Mouse (Mus musculus): ENCODE measurements around the gene Poldip2. TPM values are rescaled to one million over a fixed set of nuclear protein-coding genes. Genes with fewer than 3 reads are reported as not detected.

Gene Poldip2
- polyA plus RNA-seq, 1 experiment from 2014 or later: 168 TPM

DNA sequence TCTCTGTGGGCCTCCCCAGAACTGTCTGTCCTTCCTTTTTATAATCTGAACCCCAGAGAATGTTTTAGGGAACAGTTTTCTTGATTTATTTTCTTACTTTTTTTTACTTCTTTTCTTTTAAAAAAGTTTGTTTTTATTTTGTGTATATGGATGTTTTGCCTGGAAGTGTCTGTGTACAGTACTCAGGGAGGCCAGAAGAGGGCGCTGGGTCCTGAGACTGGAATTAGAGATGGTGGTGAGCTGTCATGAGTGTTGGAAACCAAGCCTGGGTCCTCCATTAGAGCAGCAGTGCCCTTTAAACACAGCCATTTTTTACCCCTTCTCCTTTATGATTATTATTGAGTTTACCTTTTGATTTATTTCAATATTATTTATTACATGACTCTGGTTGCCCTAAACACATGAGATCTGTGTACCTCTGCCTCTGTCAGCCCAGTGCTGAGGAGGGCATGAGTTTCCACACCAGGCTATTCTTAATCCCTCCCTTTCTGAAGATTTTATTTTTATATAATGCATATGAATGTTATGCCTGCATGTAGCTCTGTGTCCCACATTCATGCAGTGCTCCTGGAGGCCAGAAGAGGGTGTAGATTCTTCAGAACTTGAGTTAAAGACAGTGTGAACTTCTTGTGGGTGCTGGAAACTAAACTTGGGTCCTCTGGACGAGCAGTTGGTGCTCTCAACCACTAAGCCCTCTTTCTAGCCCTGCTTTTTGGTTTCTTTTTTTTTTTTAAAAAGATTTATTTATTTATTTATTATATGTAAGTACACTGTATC is 3.7 kb downstream of the Poldip2 start:
- H3K27me3 ChIP-seq (ENCODE audit: control insufficient read depth, insufficient read depth, low read length): no peaks in the 10 kb centered on the region
- H3K4me3 ChIP-seq (replicated peaks; ENCODE audit: low read length): no peak overlapping the region
- WGBS: 66% methylated on average over 2 of the region's 2 CpGs
- H3K9ac ChIP-seq: no peak overlapping the region
- H3K9me3 ChIP-seq (ENCODE audit: control insufficient read depth, low read length): no peaks in the 10 kb centered on the region
- DNase-seq (ENCODE audit: low spot score) (no peak), ATAC-seq (ENCODE audit: low FRiP score) (no peak)
- no peak overlapping the region for H3K4me2 ChIP-seq (replicated peaks)
- no peak overlapping the region for H3K27ac ChIP-seq
- peaks cover 12% of the 10 kb centered on the region for H3K4me1 ChIP-seq (replicated peaks; ENCODE audit: control insufficient read depth, insufficient read depth, low read length)
- H3K36me3 ChIP-seq (replicated peaks; ENCODE audit: control insufficient read depth, insufficient read depth): peaks cover 60% of the 10 kb centered on the region

GRCm38 (mm10) chr11:78518931-78519330 is 6.9 kb downstream of the Poldip2 start:
- no peak overlapping the region for H3K27ac ChIP-seq
- DNase-seq (ENCODE audit: low spot score) (no peak), ATAC-seq (ENCODE audit: low FRiP score) (no peak)
- WGBS: 88% methylated on average over 10 of the region's 10 CpGs
- no peak overlapping the region for H3K4me2 ChIP-seq (replicated peaks)
- H3K36me3 ChIP-seq (replicated peaks; ENCODE audit: control insufficient read depth, insufficient read depth): peaks cover 92% of the 10 kb centered on the region
- H3K9me3 ChIP-seq (ENCODE audit: control insufficient read depth, low read length): no peaks in the 10 kb centered on the region
- H3K9ac ChIP-seq: no peak overlapping the region
- no peak overlapping the region for H3K4me3 ChIP-seq (replicated peaks; ENCODE audit: low read length)
- no peaks in the 10 kb centered on the region for H3K4me1 ChIP-seq (replicated peaks; ENCODE audit: control insufficient read depth, insufficient read depth, low read length)
- no peaks in the 10 kb centered on the region for H3K27me3 ChIP-seq (ENCODE audit: control insufficient read depth, insufficient read depth, low read length)

- Histone ChIP-seq H3K9me3 (ENCODE audit: control insufficient read depth, low read length) (no peaks in the 10 kb centered on the region), H3K4me3 (replicated peaks; ENCODE audit: low read length) (no peak overlapping the region), H3K9ac (no peak overlapping the region), H3K27ac (no peak overlapping the region), H3K4me1 (replicated peaks; ENCODE audit: control insufficient read depth, insufficient read depth, low read length) (no peaks in the 10 kb centered on the region), H3K36me3 (replicated peaks; ENCODE audit: control insufficient read depth, insufficient read depth) (peaks cover 96% of the 10 kb centered on the region), H3K27me3 (ENCODE audit: control insufficient read depth, insufficient read depth, low read length) (no peaks in the 10 kb centered on the region), H3K4me2 (replicated peaks) (no peak overlapping the region)
- 89% methylated on average over 3 of the region's 3 CpGs for WGBS
- no peak for ATAC-seq (ENCODE audit: low FRiP score)
- DNase-seq (ENCODE audit: low spot score): no peak
Measured at GRCm38 (mm10) chr11:78521880-78522279, 9.9 kb downstream of the Poldip2 start.

GRCm38 (mm10) chr11:78522481-78522997 is 10.5 kb downstream of the Poldip2 start:
- Histone ChIP-seq H3K4me1 (replicated peaks; ENCODE audit: control insufficient read depth, insufficient read depth, low read length) (no peaks in the 10 kb centered on the region), H3K27me3 (ENCODE audit: control insufficient read depth, insufficient read depth, low read length) (no peaks in the 10 kb centered on the region), H3K9ac (no peak overlapping the region), H3K4me2 (replicated peaks) (no peak overlapping the region), H3K4me3 (replicated peaks; ENCODE audit: low read length) (no peak overlapping the region), H3K36me3 (replicated peaks; ENCODE audit: control insufficient read depth, insufficient read depth) (peaks cover 100% of the 10 kb centered on the region), H3K27ac (no peak overlapping the region; the same call in 1 of the 2 replicates), H3K9me3 (ENCODE audit: control insufficient read depth, low read length) (no peaks in the 10 kb centered on the region)
- 93% methylated on average over 1 of the region's 1 CpGs for WGBS
- ATAC-seq (ENCODE audit: low FRiP score): no peak
- DNase-seq (ENCODE audit: low spot score): no peak

- Histone ChIP-seq H3K27ac (no peak overlapping the region), H3K9me3 (ENCODE audit: control insufficient read depth, low read length) (no peaks in the 10 kb centered on the region), H3K27me3 (ENCODE audit: control insufficient read depth, insufficient read depth, low read length) (no peaks in the 10 kb centered on the region), H3K4me1 (replicated peaks; ENCODE audit: control insufficient read depth, insufficient read depth, low read length) (no peaks in the 10 kb centered on the region), H3K4me2 (replicated peaks) (no peak overlapping the region), H3K9ac (no peak overlapping the region), H3K36me3 (replicated peaks; ENCODE audit: control insufficient read depth, insufficient read depth) (peaks cover 100% of the 10 kb centered on the region), H3K4me3 (replicated peaks; ENCODE audit: low read length) (no peak overlapping the region)
- WGBS: 68% methylated on average over 9 of the region's 9 CpGs
- ATAC-seq (ENCODE audit: low FRiP score) (no peak), DNase-seq (ENCODE audit: low spot score) (peak; percentile 36)
Measured at GRCm38 (mm10) chr11:78523241-78523955, 11.4 kb downstream of the Poldip2 start.

- H3K27ac ChIP-seq: no peak overlapping the region
- ATAC-seq (ENCODE audit: low FRiP score): no peak
- H3K9me3 ChIP-seq (ENCODE audit: control insufficient read depth, low read length): no peaks in the 10 kb centered on the region
- H3K4me3 ChIP-seq (replicated peaks; ENCODE audit: low read length): no peak overlapping the region
- H3K4me2 ChIP-seq (replicated peaks): no peak overlapping the region
- no peak for DNase-seq (ENCODE audit: low spot score)
- WGBS: 77% methylated on average over 2 of the region's 2 CpGs
- no peak overlapping the region for H3K9ac ChIP-seq
- peaks cover 100% of the 10 kb centered on the region for H3K36me3 ChIP-seq (replicated peaks; ENCODE audit: control insufficient read depth, insufficient read depth)
- H3K4me1 ChIP-seq (replicated peaks; ENCODE audit: control insufficient read depth, insufficient read depth, low read length): no peaks in the 10 kb centered on the region
- no peaks in the 10 kb centered on the region for H3K27me3 ChIP-seq (ENCODE audit: control insufficient read depth, insufficient read depth, low read length)
Measured at GRCm38 (mm10) chr11:78524838-78525237, 12.8 kb downstream of the Poldip2 start.

DNA sequence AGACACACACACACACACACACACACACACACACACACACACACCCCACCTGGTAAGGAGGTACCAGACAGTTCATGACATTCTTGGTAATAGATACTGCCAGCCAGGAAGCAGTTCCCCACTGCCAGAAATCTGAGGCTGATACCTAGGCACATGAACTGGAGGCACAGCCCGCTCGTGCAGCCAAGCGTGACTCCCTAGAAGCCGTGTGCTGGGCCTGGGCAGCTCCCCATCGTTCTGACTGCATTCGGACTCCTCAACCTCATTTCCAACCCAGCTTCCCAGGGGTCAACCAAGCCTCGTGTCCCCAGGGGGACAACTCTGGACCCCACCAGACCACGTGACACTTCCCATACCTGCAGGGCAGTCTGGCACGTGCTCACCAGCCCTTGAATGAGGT is 16.7 kb downstream of the Poldip2 start:
- H3K4me2 ChIP-seq (replicated peaks): no peak overlapping the region
- DNase-seq (ENCODE audit: low spot score): no peak
- 84% methylated on average over 9 of the region's 9 CpGs for WGBS
- peaks cover 67% of the 10 kb centered on the region for H3K36me3 ChIP-seq (replicated peaks; ENCODE audit: control insufficient read depth, insufficient read depth)
- no peak overlapping the region for H3K9ac ChIP-seq
- no peaks in the 10 kb centered on the region for H3K27me3 ChIP-seq (ENCODE audit: control insufficient read depth, insufficient read depth, low read length)
- H3K4me1 ChIP-seq (replicated peaks; ENCODE audit: control insufficient read depth, insufficient read depth, low read length): no peaks in the 10 kb centered on the region
- no peak overlapping the region for H3K27ac ChIP-seq
- H3K9me3 ChIP-seq (ENCODE audit: control insufficient read depth, low read length): no peaks in the 10 kb centered on the region
- ATAC-seq (ENCODE audit: low FRiP score): no peak
- H3K4me3 ChIP-seq (replicated peaks; ENCODE audit: low read length): no peak overlapping the region

DNA sequence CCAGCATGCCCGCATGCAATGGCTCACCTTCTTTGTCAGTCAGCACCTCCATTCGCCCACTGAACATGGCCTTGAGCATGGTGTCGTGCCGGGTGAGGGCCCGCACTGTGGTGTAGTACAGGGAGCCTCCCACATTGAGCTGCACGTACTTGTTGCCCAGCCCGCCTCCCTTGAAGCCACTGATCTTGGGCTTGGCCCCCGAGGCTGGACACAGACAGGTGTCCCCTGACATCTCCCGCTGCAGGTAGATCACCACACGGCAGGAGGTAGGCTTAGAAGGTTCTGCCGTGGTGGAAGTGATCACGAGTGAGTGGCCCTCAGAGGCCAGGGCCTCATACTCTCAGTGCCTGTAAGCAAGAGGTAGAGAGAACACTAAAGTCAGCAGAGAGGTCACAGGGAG is 18.0 kb downstream of the Poldip2 start:
- Histone ChIP-seq H3K9me3 (ENCODE audit: control insufficient read depth, low read length) (no peaks in the 10 kb centered on the region), H3K4me2 (replicated peaks) (no peak overlapping the region), H3K9ac (no peak overlapping the region), H3K4me1 (replicated peaks; ENCODE audit: control insufficient read depth, insufficient read depth, low read length) (peaks cover 9% of the 10 kb centered on the region), H3K4me3 (replicated peaks; ENCODE audit: low read length) (no peak overlapping the region), H3K36me3 (replicated peaks; ENCODE audit: control insufficient read depth, insufficient read depth) (peaks cover 54% of the 10 kb centered on the region), H3K27me3 (ENCODE audit: control insufficient read depth, insufficient read depth, low read length) (no peaks in the 10 kb centered on the region), H3K27ac (no peak overlapping the region)
- ATAC-seq (ENCODE audit: low FRiP score) (no peak), DNase-seq (ENCODE audit: low spot score) (no peak)
- 91% methylated on average over 12 of the region's 12 CpGs for WGBS

GRCm38 (mm10) chr11:78531046-78531445 is 19.1 kb downstream of the Poldip2 start:
- 82% methylated on average over 6 of the region's 6 CpGs for WGBS
- Histone ChIP-seq H3K4me3 (replicated peaks; ENCODE audit: low read length) (no peak overlapping the region), H3K4me2 (replicated peaks) (no peak overlapping the region), H3K9ac (no peak overlapping the region), H3K36me3 (replicated peaks; ENCODE audit: control insufficient read depth, insufficient read depth) (peaks cover 44% of the 10 kb centered on the region), H3K27me3 (ENCODE audit: control insufficient read depth, insufficient read depth, low read length) (no peaks in the 10 kb centered on the region), H3K27ac (no peak overlapping the region), H3K9me3 (ENCODE audit: control insufficient read depth, low read length) (no peaks in the 10 kb centered on the region), H3K4me1 (replicated peaks; ENCODE audit: control insufficient read depth, insufficient read depth, low read length) (peaks cover 13% of the 10 kb centered on the region)
- ATAC-seq (ENCODE audit: low FRiP score) (no peak), DNase-seq (ENCODE audit: low spot score) (no peak)
